Mouse (Mus musculus) liver, postnatal 0 days (tissue): ENCODE results near the gene Gm43738. TPM values are rescaled to one million over a fixed set of nuclear protein-coding genes. Genes with fewer than 3 reads are reported as not detected.

Experiments
- ATAC-seq: fragments of 200-750 bp; cut with Nextera tagmentation; 2 replicates; pipeline ENCODE4 v1.8.0; 2017; ENCODE audit warnings: mild to moderate bottlenecking, moderate library complexity
- DNase-seq: peaks from one replicate; pipeline ENCODE4 v3.0.0-alpha.2; 2016
- H3K27ac ChIP-seq: fragments of 300-500 bp; sonication (generic); 2 replicates; pipeline ENCODE4 v1.5.1; 2014; ENCODE audit warnings: antibody characterized with exemption, moderate library complexity, mild to moderate bottlenecking, low read depth
- H3K27me3 ChIP-seq: fragments of 300-500 bp; sonication (generic); 2 replicates; pipeline ENCODE4 v1.6.1; 2014; ENCODE audit warnings: low read length, control low read depth, mixed read lengths; ENCODE audit not compliant: insufficient read depth
- H3K36me3 ChIP-seq: fragments of 300-500 bp; sonication (generic); replicated peaks from 2 replicates; pipeline ENCODE4 v1.6.1; 2014; ENCODE audit warnings: mild to moderate bottlenecking, control low read depth, low read length, moderate library complexity, mixed read lengths; ENCODE audit not compliant: insufficient read depth
- H3K4me1 ChIP-seq: fragments of 300-500 bp; sonication (generic); 2 replicates; pipeline ENCODE4 v1.6.1; 2014; ENCODE audit warnings: antibody characterized with exemption, mild to moderate bottlenecking, control low read depth; ENCODE audit not compliant: insufficient read depth
- H3K4me2 ChIP-seq: fragments of 300-500 bp; sonication (generic); 2 replicates; pipeline ENCODE4 v1.6.1; 2014; ENCODE audit warnings: low read depth, mild to moderate bottlenecking, low read length, moderate library complexity, mixed read lengths
- H3K4me3 ChIP-seq: fragments of 300-500 bp; sonication (generic); 2 replicates; pipeline ENCODE4 v1.5.1; 2014; ENCODE audit warnings: low read depth, low read length
- H3K9ac ChIP-seq: fragments of 300-500 bp; sonication (generic); replicated peaks from 2 replicates; pipeline ENCODE4 v1.6.1; 2014; ENCODE audit warnings: mild to moderate bottlenecking, moderate library complexity
- H3K9me3 ChIP-seq: fragments of 300-500 bp; sonication (generic); 2 replicates; pipeline ENCODE4 v1.6.1; 2016; ENCODE audit warnings: mild to moderate bottlenecking, control low read depth, low read length, mixed read lengths
- CTCF ChIP-seq: sonication (generic); IDR thresholded peaks from 2 replicates; pipeline ENCODE4 v1.5.1; 2016; ENCODE audit warnings: antibody characterized with exemption, low read depth
- EP300 ChIP-seq: IDR thresholded peaks from 2 replicates; pipeline ENCODE4 v1.6.1; 2016; ENCODE audit warnings: antibody characterized with exemption, low read depth, mild to moderate bottlenecking
- WGBS: fragments of 180-500 bp; shearing (Covaris S2); extraction: QIAGEN DNeasy Blood & Tissue Kit; methylation state at CpG from one replicate; pipeline ENCODE4 v1.1.7; 2014; ENCODE audit not compliant: insufficient replicate concordance; 5-methylcytosine and 5-hydroxymethylcytosine counted together
- polyA plus RNA-seq: library from polyadenylated mRNA; unstranded; fragments of >200 nt; fragmentation: Nextera tagmentation; extraction: Ambion mirVana; gene quantifications from 2 replicates; pipeline ENCODE4 v1.2.1, GENCODE M21; 2015

Gene Gm43738
- polyA plus RNA-seq, 1 experiment from 2014 or later: not detected

DNA sequence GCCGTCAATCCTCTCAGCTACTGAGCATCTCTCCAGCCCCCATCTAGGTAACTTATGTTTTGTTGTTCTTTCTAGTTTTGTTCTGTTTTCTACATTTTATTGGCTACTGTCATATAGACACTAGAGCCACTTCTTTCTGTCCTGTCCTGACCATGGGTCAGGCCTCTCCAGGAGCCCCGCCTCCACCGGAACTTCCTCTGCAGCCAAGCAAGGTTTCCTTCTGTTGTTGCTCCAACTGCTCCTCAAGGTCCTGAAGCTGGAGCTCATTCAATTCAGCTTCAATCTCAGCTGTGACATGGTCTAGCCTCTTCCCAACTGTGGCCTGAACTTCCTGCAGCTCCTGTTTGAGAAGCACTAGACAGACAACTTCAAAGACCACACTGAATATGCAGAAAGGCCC lies 29.0 kb upstream of the Gm43738 start:
- no peak overlapping the region for H3K9ac ChIP-seq
- no peaks in the 10 kb centered on the region for H3K27me3 ChIP-seq
- H3K27ac ChIP-seq: no peak overlapping the region
- no peak for ATAC-seq
- no peak for TF ChIP-seq CTCF
- TF ChIP-seq EP300: no peak
- no peak for DNase-seq
- no peak overlapping the region for H3K4me3 ChIP-seq
- H3K4me1 ChIP-seq: peaks cover 30% of the 10 kb centered on the region
- no peak overlapping the region for H3K4me2 ChIP-seq
- WGBS: 89% methylated on average over 3 of the region's 3 CpGs
- no peaks in the 10 kb centered on the region for H3K36me3 ChIP-seq
- no peaks in the 10 kb centered on the region for H3K9me3 ChIP-seq

DNA sequence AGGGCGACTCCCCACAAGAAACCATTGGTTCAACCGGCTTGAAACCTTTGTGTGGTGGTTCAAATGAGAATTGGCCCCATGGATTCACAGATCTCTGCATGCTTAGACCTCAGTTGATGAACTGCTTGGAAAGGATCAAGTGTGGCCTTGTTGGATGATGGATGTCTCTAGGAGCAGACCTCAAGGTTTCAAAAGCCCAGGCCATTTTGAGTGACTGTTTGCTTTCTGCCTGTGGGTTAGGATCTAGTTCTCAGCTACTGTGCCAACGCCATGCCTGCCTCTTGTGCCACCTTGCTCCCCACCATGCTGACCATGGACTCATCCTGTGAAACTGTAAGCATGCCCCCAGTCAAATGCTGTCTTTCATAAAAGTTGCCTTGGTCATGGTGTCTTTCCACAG lies 25.1 kb upstream of the Gm43738 start:
- TF ChIP-seq EP300: no peak
- no peak for TF ChIP-seq CTCF
- H3K27me3 ChIP-seq: no peaks in the 10 kb centered on the region
- H3K9me3 ChIP-seq: no peaks in the 10 kb centered on the region
- DNase-seq (no peak), ATAC-seq (no peak)
- no peak overlapping the region for H3K4me2 ChIP-seq
- H3K27ac ChIP-seq: no peak overlapping the region
- H3K4me1 ChIP-seq: peaks cover 14% of the 10 kb centered on the region
- no peak overlapping the region for H3K9ac ChIP-seq
- H3K4me3 ChIP-seq: no peak overlapping the region
- 94% methylated on average over 3 of the region's 3 CpGs for WGBS
- no peaks in the 10 kb centered on the region for H3K36me3 ChIP-seq

DNA sequence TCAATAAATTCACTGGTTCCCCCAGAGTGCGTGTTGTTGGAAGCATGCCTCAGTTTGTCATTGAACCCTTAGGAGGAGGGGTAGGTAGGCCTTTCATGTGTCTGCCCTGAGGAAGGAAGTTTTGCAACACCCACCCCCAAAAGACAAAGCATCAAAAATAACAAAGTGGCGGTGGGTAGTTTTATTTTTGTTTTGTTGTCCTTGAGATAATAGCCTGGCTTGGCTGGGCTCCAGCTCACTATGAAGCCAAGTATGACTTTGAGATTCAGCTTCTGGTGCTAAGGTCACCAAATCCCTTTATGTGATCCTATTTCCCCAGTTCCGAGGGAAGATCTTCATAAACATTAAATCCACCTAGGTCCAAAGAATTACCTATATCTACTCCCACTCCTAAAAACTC lies 23.3 kb upstream of the Gm43738 start:
- Histone ChIP-seq H3K9me3 (no peaks in the 10 kb centered on the region), H3K36me3 (no peaks in the 10 kb centered on the region), H3K9ac (no peak overlapping the region), H3K27me3 (no peaks in the 10 kb centered on the region), H3K27ac (no peak overlapping the region), H3K4me3 (no peak overlapping the region), H3K4me2 (no peak overlapping the region), H3K4me1 (peaks cover 14% of the 10 kb centered on the region)
- WGBS: 45% methylated on average over 3 of the region's 3 CpGs
- ATAC-seq (no peak), DNase-seq (no peak)
- TF ChIP-seq EP300 (no peak), CTCF (no peak)

DNA sequence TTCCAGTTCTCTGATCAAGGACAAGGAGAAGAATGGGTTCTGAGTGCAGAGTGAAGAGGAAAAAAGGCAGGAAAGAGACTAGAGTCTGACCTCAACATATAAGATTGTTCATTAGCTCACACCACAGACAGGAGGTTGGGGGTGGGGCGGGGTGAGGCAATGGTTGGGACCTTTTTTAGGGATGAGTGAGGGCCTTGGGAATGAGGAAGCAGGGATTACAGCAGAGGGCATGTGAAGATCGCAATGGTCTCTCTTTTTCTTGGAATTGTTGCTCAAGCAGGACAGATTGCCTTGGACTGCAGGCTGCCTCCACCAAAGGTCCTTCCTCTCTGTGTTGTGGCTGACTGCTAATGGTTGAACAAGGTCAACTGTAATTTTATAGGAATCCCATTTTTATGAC lies 22.4 kb upstream of the Gm43738 start:
- Histone ChIP-seq H3K9ac (no peak overlapping the region), H3K27ac (no peak overlapping the region), H3K4me2 (no peak overlapping the region), H3K4me1 (peaks cover 11% of the 10 kb centered on the region), H3K9me3 (no peaks in the 10 kb centered on the region), H3K4me3 (no peak overlapping the region), H3K27me3 (no peaks in the 10 kb centered on the region), H3K36me3 (no peaks in the 10 kb centered on the region)
- TF ChIP-seq EP300 (no peak), CTCF (no peak)
- 56% methylated on average over 2 of the region's 2 CpGs for WGBS
- no peak for DNase-seq
- ATAC-seq: peak; percentile 48; the same call in 1 of the 2 replicates

DNA sequence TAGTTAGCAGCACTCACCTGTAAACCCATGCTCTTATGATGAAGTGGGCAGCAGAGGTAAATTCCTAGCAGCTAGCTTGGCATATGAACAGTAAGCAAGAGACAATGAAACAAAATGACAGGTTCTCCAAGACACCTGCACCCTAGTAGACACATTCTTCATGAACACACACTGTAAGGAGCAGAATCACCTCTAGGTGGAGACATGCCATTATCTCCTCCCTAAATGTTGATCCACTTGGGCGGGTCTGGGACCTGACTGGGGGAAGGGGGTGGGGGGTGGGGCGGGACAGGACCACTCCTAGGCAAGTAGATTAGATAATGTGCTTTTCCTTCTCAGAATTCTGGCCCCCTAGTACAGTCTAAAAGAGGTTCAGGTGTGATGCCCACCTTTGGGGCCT lies 14.6 kb upstream of the Gm43738 start:
- Histone ChIP-seq H3K27ac (no peak overlapping the region), H3K4me2 (no peak overlapping the region), H3K4me3 (no peak overlapping the region), H3K36me3 (no peaks in the 10 kb centered on the region), H3K27me3 (no peaks in the 10 kb centered on the region), H3K4me1 (0 out of 2 replicates have a peak, but pooled peaks cover 5% of the 10 kb centered on the region), H3K9ac (no peak overlapping the region), H3K9me3 (no peaks in the 10 kb centered on the region)
- no peak for DNase-seq
- TF ChIP-seq CTCF (peak; percentile 73), EP300 (no peak)
- WGBS: 18% methylated on average over 2 of the region's 2 CpGs
- ATAC-seq: peak; percentile 54; the same call in 1 of the 2 replicates

DNA sequence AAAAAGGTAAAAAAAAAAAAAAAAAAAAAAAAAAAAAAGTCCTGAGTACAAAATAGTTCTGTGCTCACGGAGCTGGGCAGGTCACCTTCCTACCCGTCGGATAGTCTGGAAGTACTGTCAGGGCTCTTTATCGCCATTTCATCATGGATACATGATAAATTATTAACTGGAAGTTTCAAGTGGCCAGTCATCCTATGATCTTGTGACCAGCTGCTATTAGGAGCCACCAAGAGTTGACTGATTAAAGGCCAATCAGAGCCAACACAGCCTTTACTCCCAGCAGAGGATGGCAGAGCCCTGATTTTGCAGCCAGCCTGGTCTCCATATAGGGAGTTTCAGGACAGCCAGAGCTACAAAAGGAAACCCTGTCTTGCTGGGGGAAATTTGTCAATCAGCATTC lies 12.2 kb upstream of the Gm43738 start:
- H3K4me1 ChIP-seq: peaks cover 5% of the 10 kb centered on the region; the same call in 1 of the 2 replicates
- DNase-seq (no peak), ATAC-seq (peak; percentile 87)
- 74% methylated on average over 4 of the region's 4 CpGs for WGBS
- H3K9me3 ChIP-seq: no peaks in the 10 kb centered on the region
- no peaks in the 10 kb centered on the region for H3K27me3 ChIP-seq
- H3K9ac ChIP-seq: no peak overlapping the region
- TF ChIP-seq EP300 (no peak), CTCF (no peak)
- no peaks in the 10 kb centered on the region for H3K36me3 ChIP-seq
- no peak overlapping the region for H3K4me2 ChIP-seq
- H3K4me3 ChIP-seq: no peak overlapping the region
- H3K27ac ChIP-seq: peak overlapping the region; percentile 59

DNA sequence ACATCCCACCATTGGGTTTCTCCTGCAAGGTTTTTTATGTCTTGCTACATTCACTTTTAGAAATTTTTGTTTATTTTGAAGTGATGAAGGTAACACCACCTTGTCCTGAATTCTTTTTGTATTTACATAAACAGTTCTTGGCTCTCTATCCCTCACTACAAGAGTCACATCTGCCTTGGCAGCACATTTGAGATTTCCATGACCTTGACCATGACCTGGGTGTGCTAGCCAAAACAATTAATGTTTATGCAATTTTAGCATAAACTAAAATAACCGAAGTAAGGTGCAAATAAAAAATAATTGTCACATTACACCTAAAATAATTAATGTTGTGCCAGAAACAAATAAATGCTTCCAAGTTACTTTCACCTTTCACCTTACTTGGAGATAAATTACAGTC lies 7.2 kb upstream of the Gm43738 start:
- ATAC-seq (no peak), DNase-seq (no peak)
- 53% methylated on average over 1 of the region's 1 CpGs for WGBS
- Histone ChIP-seq H3K4me2 (no peak overlapping the region), H3K9ac (no peak overlapping the region), H3K36me3 (no peaks in the 10 kb centered on the region), H3K9me3 (no peaks in the 10 kb centered on the region), H3K4me1 (peaks cover 7% of the 10 kb centered on the region), H3K27me3 (no peaks in the 10 kb centered on the region), H3K4me3 (no peak overlapping the region), H3K27ac (no peak overlapping the region)
- TF ChIP-seq EP300: no peak
- no peak for TF ChIP-seq CTCF
